Mouse (Mus musculus): ENCODE results near the gene Mthfd1l.

Mthfd1l gene

DNA sequence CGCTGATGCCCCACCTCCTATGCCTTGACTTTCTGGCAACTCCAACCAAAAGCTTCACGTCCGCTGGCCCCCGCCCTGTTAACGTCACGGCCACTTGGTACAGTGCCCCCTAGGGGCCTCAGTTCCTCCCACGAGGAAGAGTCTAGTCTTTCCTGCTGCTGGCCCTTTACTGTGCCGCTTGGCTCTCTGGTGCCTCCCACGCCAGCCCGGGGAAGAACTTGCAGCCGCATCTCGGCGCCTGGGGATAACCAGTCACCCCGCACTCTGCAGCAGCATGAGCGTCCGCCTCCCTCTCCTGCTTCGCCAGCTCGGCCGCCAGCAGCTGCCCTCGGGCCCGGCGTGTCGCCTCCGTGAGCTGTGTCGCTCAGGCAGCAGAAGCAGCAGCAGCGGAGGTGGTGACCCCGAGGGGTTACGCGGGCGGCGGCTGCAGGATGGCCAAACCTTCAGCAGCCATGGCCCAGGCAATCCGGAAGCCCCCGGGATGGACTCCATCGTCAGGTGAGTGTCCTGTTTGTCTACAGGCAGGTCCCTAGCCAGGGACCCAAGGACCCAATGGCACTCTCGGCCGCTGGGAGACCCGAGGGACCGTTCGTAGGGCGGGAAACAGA is at the start of gene Mthfd1l:
Mthfd1l (plus strand) TSS at position 138 of the 608 bp plus-strand sequence.
- DNase-seq (ENCODE audit: low read depth, low spot score) = peak; percentile 93

- DNase-seq (ENCODE audit: low read depth, low spot score) = no peak
Measured at GRCm38 (mm10) chr10:3928008-3928545, 44.8 kb upstream of the Mthfd1l start.

- no peak for DNase-seq (ENCODE audit: low read depth, low spot score)
Measured at GRCm38 (mm10) chr10:3931831-3932230, 41.1 kb upstream of the Mthfd1l start.

- DNase-seq (ENCODE audit: low read depth, low spot score) = no peak
Measured at GRCm38 (mm10) chr10:3933311-3933940, 39.5 kb upstream of the Mthfd1l start.

DNA sequence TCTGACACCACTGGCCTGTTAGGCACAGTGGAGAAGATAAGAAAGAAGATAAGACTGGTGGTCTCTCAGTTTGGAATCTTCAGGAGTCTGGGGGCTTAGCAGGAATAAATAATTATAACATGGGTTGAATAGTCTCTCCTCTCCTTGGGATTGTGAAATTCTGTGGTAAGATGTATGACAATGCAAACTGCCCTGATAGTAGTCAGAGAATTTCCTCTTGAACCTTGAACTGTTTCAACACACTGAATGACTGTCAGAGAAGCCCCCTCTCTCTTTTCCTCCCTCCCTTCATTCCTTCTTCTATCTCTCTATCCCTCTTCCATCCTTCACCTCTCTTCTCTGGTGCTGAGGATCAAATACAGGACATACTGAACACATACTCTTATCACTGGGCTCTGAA is 36.1 kb upstream of the Mthfd1l start:
- DNase-seq (ENCODE audit: low read depth, low spot score) = no peak

- no peak for DNase-seq (ENCODE audit: low read depth, low spot score)
Measured at GRCm38 (mm10) chr10:3939895-3940595, 32.9 kb upstream of the Mthfd1l start.

DNA sequence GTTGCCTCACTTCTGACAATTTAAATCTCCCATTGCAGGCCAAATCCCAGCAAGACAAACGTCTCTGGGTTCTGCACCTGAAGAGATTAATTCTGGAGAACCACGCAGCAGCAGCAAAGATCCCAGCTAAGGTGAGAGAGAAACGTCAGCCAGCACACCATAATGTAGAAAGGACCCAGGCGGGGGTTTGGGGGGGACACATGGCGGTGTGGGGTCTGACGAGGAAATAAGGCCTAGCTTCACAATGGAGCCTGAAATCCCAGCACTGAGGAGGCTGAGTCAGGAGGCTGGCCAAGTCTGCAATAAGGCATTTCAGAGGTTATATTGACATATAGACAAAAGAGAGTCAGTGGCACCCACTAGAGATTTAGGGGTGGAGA is 32.3 kb upstream of the Mthfd1l start:
- DNase-seq (ENCODE audit: low read depth, low spot score) = no peak

DNA sequence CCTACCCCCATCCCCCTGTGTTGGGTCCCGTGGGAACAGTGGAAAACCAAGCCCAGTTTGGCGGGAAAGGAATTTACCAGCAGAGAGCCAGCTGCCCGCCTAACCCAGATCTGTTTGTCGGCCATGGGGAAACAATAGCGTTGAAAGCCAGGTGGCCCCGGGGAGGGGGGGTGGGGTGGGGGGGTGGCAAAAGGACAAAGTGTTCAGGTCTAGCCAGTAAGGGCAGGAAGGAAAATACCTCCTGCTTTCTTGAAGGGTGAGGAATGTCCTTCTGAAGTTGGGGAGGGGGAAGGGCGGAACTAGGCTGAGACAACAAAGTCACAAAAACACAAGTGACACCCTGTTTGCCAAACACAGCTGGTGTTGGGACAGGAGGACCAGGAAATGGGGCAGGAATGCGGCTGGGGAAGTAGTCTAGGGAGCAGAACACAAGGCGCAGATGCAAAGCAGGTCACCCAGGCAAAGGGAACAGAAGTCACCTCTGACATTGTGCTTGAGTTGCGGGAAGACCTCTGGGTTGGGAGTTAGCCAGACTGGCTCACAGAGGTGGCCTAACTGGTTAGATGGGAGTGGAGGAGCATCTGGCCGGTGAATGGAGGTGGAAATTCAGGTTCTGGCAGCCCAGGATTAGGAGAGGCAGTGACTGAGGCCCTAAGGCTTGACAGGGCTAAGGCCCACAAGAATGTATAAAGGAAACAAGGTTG is 31.7 kb upstream of the Mthfd1l start:
- no peak for DNase-seq (ENCODE audit: low read depth, low spot score)

DNA sequence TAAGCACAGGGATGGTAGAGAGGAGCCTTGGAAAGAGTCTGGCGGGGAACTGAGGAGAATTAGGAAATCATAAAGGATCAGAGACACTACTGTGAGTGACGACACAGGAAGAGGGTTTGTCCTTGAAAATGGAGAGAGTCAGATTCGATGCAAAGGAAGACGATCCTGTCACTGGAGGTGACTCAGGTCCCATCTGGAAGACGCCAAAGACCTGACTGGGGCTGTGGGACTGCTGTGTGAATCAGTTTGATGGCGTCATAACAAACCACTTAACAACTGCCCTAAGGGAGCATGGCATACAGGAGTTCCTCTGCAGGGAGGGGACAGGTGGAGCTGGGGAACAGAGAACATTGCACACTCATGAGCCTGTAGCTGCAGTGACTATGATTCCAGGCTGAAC is 30.6 kb upstream of the Mthfd1l start:
- no peak for DNase-seq (ENCODE audit: low read depth, low spot score)

DNA sequence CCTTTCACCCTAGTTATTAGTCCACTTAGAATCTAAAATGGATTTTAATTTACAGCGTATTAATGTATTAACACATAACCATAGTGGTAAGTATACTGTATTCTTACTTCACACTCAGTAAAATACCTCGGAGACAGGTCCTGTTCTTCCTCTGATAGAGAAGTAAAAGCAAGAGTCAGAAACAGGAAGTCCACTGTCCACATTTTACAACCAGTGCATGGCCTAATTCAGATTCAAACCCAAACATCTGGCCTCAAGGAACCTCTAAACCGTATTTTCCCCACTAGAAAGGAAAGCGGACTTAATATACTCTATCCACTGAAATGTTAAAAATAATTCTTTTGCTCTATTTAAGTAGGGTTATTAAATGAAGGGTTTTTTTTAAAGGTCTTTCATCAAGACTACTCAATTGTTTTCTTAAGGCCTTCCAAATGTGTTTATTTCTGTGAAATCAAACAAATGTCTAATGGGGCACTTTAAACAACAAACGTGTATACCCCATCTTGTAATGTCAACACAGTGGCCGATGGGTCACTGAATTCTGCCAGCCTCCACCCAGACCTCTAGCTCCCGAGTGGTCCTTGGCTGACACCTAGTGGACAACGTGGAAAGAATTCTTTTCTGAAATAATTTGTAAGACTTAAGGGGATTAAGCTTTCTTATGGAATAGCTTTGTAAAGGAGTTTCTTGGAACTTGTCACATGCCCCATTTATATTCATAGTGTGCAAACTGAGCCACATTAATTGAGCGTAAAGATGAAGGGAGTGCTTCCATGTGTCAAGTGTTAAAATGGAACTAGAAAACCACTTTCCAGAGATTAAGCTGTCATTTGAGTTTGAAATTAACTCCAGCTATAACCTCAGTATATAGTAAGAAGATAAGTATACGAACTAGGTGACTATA is 29.2 kb upstream of the Mthfd1l start:
- peak; percentile 71 for DNase-seq (ENCODE audit: low read depth, low spot score)

GRCm38 (mm10) chr10:3946871-3947270 is 26.0 kb upstream of the Mthfd1l start:
- no peak for DNase-seq (ENCODE audit: low read depth, low spot score)

DNA sequence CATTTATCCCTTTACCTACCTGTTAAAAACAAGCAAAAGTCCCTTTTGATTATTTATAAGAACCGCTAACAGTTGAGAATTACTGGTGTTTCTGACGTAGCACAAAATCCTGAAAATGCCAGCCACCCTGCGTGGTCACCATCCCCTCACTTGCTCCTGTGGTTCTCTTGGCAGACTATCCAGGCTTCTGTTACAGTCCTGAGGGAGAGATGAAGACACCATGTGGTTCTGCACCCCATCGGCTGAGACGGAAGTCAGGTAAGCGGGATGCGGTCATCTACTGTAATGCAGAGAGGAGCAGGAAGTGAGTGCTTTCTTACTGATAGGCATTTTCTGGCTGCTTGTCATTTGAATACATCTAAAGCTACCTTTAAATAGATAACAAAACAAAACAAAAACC is 25.6 kb upstream of the Mthfd1l start:
- DNase-seq (ENCODE audit: low read depth, low spot score) = no peak

- no peak for DNase-seq (ENCODE audit: low read depth, low spot score)
Measured at GRCm38 (mm10) chr10:3949306-3949705, 23.6 kb upstream of the Mthfd1l start.

- DNase-seq (ENCODE audit: low read depth, low spot score) = no peak
Measured at GRCm38 (mm10) chr10:3956471-3956870, 16.4 kb upstream of the Mthfd1l start.

GRCm38 (mm10) chr10:3958591-3958990 is 14.3 kb upstream of the Mthfd1l start:
- peak; percentile 19 for DNase-seq (ENCODE audit: low read depth, low spot score)

GRCm38 (mm10) chr10:3969026-3969425 is 3.9 kb upstream of the Mthfd1l start:
- DNase-seq (ENCODE audit: low read depth, low spot score) = no peak

DNA sequence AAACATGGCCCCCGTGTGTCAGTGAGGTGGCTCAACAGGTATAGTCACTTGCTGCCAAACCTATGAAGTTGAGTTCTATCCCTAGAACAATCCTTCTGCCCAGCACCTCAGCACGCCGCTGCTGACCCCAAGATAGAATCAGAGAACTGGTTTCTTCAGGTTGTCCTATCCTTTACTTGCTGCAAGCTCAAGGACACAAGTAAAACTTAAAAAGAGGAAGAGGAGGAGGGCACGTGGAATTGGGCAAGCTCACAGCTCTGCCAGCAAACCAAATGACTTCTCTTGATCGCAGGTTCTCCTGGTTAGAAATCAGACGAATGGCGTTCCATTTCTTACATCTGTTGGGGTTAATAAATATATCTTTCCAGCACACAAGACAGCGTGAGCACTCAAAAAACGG is 681 bp upstream of the Mthfd1l start:
- no peak for DNase-seq (ENCODE audit: low read depth, low spot score)

GRCm38 (mm10) chr10:3973589-3974070 is 712 bp downstream of the Mthfd1l start:
- peak; percentile 92 for DNase-seq (ENCODE audit: low read depth, low spot score)

- DNase-seq (ENCODE audit: low read depth, low spot score) = peak; percentile 10
Measured at GRCm38 (mm10) chr10:3974380-3974779, 1.5 kb downstream of the Mthfd1l start.

DNA sequence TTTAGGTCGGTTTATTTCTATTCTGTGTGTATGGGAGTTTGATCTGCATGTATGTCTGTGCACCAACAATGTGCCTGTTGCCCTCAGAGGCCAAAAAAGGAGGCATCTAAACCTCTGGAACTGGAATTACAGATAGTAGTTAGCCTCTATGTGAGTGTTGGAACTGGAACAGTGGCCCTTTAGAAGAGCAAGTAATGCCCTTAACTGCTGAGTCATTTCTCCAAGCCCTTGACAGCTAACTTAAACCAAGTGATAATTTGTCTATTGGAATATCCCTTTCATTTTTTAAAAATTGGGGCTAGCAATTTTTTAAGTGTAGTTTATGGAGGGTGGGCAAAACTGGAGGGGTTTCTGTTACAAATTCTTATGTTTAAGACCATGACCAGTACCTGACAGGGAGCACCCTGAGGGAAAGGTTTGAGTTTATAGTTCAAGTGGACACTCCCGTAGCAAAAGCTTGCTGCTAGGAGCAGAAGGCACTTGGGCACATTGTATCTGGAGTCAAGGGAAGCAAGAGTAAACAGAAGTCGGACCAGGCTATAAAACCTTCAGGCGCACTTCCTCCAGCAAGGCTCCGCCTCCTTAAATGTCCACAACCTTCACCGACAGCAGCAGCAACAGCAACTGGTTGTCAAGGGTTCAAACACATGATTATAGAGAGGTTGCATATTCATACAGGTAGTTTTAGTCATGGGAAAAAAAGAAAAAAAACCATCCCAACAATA is 3.1 kb downstream of the Mthfd1l start:
- no peak for DNase-seq (ENCODE audit: low read depth, low spot score)
